Mouse (Mus musculus) G1E (cell line): Measurements from ENCODE around the gene Rasal2. TPM values are rescaled to one million over a fixed set of nuclear protein-coding genes. Genes with fewer than 3 reads are reported as not detected.
"Not testable (repeated sequence)": the region's sequence is repeated elsewhere in the genome, so short reads cannot be mapped to it uniquely, and the experiment has no call there.

ENCODE experiments used
- ATAC-seq: 2 replicates; pipeline ENCODE4 v1.8.0; 2016; ENCODE audit warnings: mild to moderate bottlenecking; ENCODE audit not compliant: insufficient number of reproducible peaks, poor library complexity, low FRiP score, severe bottlenecking; ENCODE audit errors: extremely low read depth
- DNase-seq: peaks from one replicate; pipeline ENCODE4 v3.0.0; 2012; ENCODE audit warnings: low spot score
- H3K27me3 ChIP-seq: 2 replicates; pipeline ENCODE4 v1.6.1; 2012; ENCODE audit warnings: mild to moderate bottlenecking, low read length, inconsistent platforms; ENCODE audit not compliant: insufficient read depth
- H3K36me3 ChIP-seq: replicated peaks from 2 replicates; pipeline ENCODE3; 2012; ENCODE audit warnings: mild to moderate bottlenecking, inconsistent platforms
- H3K4me1 ChIP-seq: 2 replicates; pipeline ENCODE4 v1.6.1; 2012; ENCODE audit warnings: low read depth, low read length, inconsistent platforms, mixed read lengths; ENCODE audit not compliant: insufficient read depth
- H3K4me3 ChIP-seq: 2 replicates; pipeline ENCODE4 v1.5.1; 2012; ENCODE audit warnings: low read depth, mild to moderate bottlenecking, inconsistent platforms, low read length, moderate library complexity, mixed read lengths
- H3K9me3 ChIP-seq: replicated peaks from 2 replicates; pipeline ENCODE4 v1.6.1; 2012; ENCODE audit warnings: inconsistent platforms
- CTCF ChIP-seq: IDR thresholded peaks from 2 replicates; pipeline ENCODE4 v1.5.1; 2012; ENCODE audit warnings: low read depth, low read length, inconsistent platforms, mixed read lengths
- GATA1 ChIP-seq: IDR thresholded peaks from 2 replicates; pipeline ENCODE4 v1.6.1; 2012; ENCODE audit warnings: borderline replicate concordance, low read length, inconsistent platforms, mixed read lengths
- GATA2 ChIP-seq: IDR thresholded peaks from 2 replicates; pipeline ENCODE4 v1.6.1; 2012; ENCODE audit warnings: low read depth, low read length, inconsistent platforms, borderline replicate concordance
- POLR2AphosphoS5 ChIP-seq: IDR thresholded peaks from 2 replicates; pipeline ENCODE4 v1.6.1; 2012; ENCODE audit warnings: low read depth, low read length, inconsistent platforms; ENCODE audit not compliant: insufficient replicate concordance
- TAL1 ChIP-seq: conservative IDR thresholded peaks from 2 replicates; pipeline ENCODE4 v1.6.1; 2012; ENCODE audit warnings: low read depth, low read length, inconsistent platforms, mixed read lengths
- polyA plus RNA-seq: library from polyadenylated mRNA; stranded (reverse); fragments of >175 nt; gene quantifications from 2 replicates; pipeline ENCODE4 v1.2.3, GENCODE M21; 2012
- total RNA-seq, 2 experiments: library from RNA; stranded (forward) in 1 of 2; stranded (reverse) in 1 of 2; fragments of 200-1000 nt in 1 of 2; fragments of >200 nt in 1 of 2; fragmentation: Nextera tagmentation in 1 of 2; gene quantifications; 2 replicates each; pipeline ENCODE4 v1.2.3; 2014 to 2017

Gene Rasal2
- total and polyA plus RNA-seq, 3 experiments: 0.78 to 8.0 (median 2.7) TPM

- no peaks in the 10 kb centered on the region for H3K9me3 ChIP-seq
- no peak for ATAC-seq
Measured at GRCm38 (mm10) chr1:157243576-157244452, 168.6 kb downstream of the Rasal2 start.

DNA sequence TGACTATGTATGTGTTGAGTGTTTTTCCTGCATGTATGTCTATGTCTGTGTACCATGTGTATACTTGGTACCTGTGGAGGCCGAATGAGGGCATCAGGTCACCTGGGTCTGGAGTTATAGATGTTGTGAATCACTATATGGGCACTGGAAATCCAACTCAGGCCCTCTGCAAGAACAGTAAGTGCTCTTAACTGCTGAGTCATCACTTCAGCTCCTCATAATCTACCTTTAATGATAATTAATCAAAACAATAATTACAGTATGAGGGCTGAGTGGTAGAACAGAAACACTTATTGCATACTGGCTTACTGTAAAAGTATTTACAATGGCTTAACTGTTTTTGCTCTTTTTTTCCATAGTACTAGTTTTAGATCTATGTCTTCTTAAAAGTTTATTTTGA lies 172.7 kb downstream of the Rasal2 start:
- Histone ChIP-seq H3K27me3 (no peaks in the 10 kb centered on the region; the same call in 1 of the 2 replicates), H3K4me3 (no peak overlapping the region), H3K36me3 (no peaks in the 10 kb centered on the region), H3K9me3 (no peaks in the 10 kb centered on the region), H3K4me1 (no peaks in the 10 kb centered on the region)
- DNase-seq (no peak), ATAC-seq (no peak)
- TF ChIP-seq GATA2: no peak
- TF ChIP-seq GATA1: no peak
- no peak for TF ChIP-seq TAL1
- TF ChIP-seq POLR2AphosphoS5: no peak
- no peak for TF ChIP-seq CTCF

More at GRCm38 (mm10) chr1:157243576-157244452, 168.6 kb downstream of the Rasal2 start:
- Histone ChIP-seq H3K27me3 (no peaks in the 10 kb centered on the region; the same call in 1 of the 2 replicates), H3K4me1 (no peaks in the 10 kb centered on the region), H3K4me3 (no peak overlapping the region), H3K36me3 (no peaks in the 10 kb centered on the region)
- TF ChIP-seq TAL1: no peak
- no peak for TF ChIP-seq GATA1
- no peak for TF ChIP-seq POLR2AphosphoS5
- TF ChIP-seq GATA2: no peak
- TF ChIP-seq CTCF: no peak
- no peak for DNase-seq

DNA sequence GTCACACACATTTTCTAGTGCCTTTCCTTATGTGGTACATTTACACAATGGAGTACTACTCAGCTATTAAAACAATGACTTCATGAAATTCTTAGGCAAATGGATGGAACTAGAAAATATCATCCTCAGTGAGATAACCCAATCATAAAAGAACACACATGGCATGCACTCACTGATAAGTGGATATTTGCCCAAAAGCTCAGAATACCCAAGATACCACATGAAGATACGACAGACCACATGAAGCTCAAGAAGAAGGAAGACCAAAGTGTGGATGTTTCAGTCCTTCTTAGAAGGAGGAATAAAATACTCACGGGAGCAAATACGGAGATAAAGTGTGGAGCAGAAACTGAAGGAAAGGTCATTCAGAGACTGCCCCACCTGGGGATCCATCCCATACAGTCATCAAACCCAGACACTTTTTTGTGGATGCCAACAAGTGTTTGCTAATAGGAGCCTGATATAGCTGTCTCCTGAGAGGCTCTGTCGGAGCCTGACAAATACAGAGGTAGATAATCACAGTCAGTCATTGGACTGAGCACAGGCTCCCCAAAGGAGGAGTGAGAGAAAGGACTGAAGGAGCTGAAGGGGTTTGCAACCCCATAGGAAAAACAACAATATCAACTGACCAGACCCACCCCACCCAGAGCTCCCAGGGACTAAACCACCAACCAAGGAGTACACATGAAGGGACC lies 175.6 kb downstream of the Rasal2 start:
- not testable (repeated sequence) for H3K36me3 ChIP-seq, H3K4me1 ChIP-seq

GRCm38 (mm10) chr1:157233451-157233850 lies 178.9 kb downstream of the Rasal2 start:
- no peak for DNase-seq
- Histone ChIP-seq H3K36me3 (no peaks in the 10 kb centered on the region), H3K4me1 (no peaks in the 10 kb centered on the region), H3K27me3 (no peaks in the 10 kb centered on the region), H3K9me3 (no peaks in the 10 kb centered on the region), H3K4me3 (no peak overlapping the region)
- ATAC-seq: no peak
- TF ChIP-seq POLR2AphosphoS5 (no peak), GATA2 (no peak), TAL1 (no peak), GATA1 (no peak), CTCF (no peak)

More for the DNA sequence above, 175.6 kb downstream of the Rasal2 start:
- not testable (repeated sequence) for H3K4me3 ChIP-seq, ATAC-seq, DNase-seq, H3K9me3 ChIP-seq, H3K27me3 ChIP-seq

GRCm38 (mm10) chr1:157232372-157232771 lies 180.0 kb downstream of the Rasal2 start:
- Histone ChIP-seq H3K9me3 (no peaks in the 10 kb centered on the region), H3K4me3 (no peak overlapping the region), H3K27me3 (no peaks in the 10 kb centered on the region), H3K36me3 (no peaks in the 10 kb centered on the region), H3K4me1 (no peaks in the 10 kb centered on the region)
- ATAC-seq (no peak), DNase-seq (no peak)
- TF ChIP-seq POLR2AphosphoS5 (no peak), CTCF (no peak), GATA2 (no peak), TAL1 (no peak), GATA1 (no peak)

- H3K27me3 ChIP-seq: no peaks in the 10 kb centered on the region
- no peaks in the 10 kb centered on the region for H3K9me3 ChIP-seq
- no peaks in the 10 kb centered on the region for H3K4me1 ChIP-seq
- TF ChIP-seq TAL1 (no peak), GATA2 (no peak), POLR2AphosphoS5 (no peak), GATA1 (no peak), CTCF (no peak)
- DNase-seq: no peak
- H3K4me3 ChIP-seq: no peak overlapping the region
- no peak for ATAC-seq
- no peaks in the 10 kb centered on the region for H3K36me3 ChIP-seq
Measured at GRCm38 (mm10) chr1:157231016-157231415, 181.4 kb downstream of the Rasal2 start.
